Mouse (Mus musculus): ENCODE results near the gene Kif5c.

Kif5c gene

DNA sequence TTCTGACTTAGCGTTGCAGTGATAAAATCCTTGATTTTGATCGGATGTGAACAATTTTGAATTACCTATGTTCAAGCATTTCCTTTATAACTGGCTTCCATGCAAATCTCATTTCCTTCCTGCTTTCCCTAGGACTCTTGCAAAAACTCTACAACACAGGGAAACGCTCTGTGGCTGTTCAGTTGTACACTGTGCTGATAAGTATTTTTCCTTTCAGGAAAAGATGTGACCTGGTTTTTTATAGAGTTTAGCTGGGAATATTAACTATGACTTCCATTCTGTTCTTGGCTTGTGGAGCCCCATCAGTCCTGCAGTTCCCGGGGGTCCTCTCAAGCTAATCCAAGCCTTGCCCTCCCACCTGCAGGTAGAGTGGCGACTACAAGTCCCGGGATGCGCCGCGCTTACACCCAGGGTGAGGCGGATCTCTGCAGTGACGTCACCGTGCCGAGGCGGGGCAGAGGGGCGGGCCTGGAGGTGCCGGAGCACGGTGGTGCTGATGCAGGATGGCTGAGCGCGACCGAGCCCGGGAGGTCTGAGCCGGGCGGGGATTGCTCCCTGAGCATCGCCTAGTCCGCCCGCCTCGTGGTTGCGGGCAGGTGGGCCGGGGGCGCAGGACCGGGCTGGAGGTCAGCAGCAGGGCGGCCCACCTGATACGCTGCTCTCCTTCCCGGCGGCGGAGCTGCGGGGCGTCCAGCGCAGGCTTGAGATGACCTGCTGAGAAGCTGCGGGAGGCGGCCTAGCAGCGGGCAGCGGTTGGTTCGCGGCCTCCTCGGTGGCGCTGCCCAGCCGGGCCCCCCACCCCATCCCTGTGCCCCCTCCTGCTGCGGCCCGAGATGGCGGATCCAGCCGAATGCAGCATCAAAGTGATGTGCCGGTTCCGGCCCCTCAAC, at the start of gene Kif5c:
Gene Kif5c (plus strand): TSS at position 470 of the 890 bp plus-strand sequence.
- peak; percentile 61 for DNase-seq (ENCODE audit: low read depth, low spot score)

DNA sequence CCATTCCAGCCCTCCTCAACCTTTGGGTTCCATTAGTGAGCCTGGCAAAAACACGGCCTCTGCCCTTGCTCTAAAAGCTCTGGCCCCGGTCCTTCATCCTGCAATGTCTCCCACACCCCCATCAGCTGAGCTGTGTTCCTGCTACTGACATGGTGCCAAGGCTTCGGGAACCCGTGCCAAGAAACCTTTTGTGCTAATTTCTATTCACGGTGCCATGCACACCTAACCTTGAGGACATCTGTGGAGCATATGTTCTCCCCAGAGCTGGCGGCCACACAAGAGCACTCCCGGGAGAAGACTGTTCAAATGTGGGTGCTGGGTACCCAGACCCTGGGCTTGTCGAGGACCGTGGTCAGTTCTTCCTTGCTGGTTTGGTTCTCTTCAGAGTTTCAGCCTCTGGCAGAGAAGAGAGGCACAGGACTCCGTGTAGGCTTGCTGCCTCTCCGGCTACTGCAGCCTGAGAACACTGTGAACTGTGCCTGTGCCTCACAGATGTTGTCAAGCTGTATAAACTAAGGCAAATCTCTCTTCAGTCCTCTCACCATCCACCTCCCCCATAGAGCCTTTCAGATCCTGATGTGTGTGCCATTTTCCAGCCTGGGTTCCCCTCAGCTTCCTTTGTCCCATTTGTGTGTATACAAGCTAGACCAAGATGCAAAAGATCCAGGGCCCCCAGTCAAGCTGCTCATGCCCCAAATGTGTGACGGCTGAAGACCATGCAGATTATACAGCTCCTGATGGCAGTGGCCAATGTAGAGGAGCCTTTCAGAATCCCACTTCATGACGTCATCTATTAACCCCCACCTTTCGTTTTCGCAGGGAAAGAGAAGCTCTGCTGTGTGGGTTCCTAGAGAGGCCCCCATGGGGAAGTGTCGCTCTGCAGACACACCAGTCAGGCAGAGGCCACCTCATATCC, 49.0 kb upstream of the Kif5c start:
- no peak for DNase-seq (ENCODE audit: low read depth, low spot score)

DNA sequence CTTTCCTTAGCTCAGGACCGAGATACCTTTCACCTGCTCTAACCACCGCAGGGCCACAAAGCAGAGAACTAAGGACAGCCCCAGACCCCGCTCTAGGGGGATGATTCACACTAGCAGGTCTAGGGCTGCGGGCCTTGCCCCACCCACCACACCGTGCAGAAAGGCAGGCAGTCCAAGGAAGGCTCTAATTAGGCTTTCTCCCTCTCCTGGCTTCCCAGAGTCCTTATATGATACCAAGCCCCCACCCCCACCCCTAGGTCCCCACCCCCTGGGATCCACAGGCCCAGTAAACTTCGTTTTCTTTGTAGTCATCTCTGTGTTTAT, 48.4 kb upstream of the Kif5c start:
- no peak for DNase-seq (ENCODE audit: low read depth, low spot score)

DNA sequence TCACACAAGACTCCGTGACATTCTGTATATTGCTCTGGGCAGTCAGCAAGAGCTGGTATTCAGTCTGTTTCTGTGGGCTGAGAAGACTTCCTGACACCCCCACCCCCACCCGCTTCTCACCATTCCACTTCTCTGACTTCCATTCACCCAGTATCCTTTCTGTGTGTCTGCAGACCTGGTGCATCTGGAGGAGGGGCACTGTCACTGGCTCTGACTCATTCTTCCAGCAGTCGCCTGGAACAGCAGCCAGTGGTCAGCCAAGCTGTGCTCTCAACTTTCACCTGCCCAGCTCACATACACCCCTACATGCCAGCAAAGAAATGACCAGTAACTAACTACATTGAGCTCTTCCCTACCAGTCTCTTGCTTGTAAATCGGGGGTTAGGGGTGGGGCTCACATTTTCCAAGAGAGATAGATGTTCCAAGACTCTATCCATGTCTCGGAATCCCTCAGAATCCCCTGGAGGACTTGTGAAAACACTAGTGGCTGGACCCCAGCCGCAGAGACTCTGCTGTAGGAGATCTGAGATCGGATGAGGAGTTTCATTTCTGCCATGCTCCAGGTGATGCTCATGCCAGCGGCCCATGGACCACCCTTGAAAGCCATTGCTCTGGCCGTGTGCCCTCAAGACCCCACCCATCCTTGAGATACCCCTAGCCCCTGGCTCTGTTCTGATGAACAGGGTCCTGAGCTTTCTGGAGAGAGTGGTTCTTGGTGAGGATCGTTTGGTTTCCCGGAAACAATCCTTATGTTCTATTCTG, 47.8 kb upstream of the Kif5c start:
- DNase-seq (ENCODE audit: low read depth, low spot score): no peak

DNA sequence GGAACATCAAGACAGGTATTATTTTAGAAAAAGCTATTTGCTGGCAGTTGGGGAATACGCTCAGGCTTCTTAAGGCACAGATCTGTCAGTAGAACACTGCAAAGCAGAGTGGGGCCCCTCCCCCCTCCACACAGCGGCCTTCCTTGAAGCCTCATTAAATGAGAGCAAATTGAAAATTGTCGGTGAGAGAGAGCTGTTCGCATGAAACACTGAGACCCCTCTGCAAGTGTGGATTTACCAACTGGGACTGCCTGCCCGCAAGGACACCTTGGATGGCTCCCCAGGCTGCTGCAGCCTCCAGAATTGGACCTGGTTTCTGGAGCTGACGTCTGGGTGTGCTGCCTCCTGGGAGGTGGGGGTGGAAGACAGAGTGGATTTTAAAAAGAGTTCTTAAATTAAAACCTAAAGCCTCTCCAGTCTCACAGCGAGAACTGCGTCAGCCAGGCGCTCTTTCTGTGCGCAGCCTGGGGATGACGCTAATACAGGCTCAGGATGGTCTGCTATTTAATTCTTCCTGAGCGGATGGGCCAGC, 46.9 kb upstream of the Kif5c start:
- DNase-seq (ENCODE audit: low read depth, low spot score): no peak

DNA sequence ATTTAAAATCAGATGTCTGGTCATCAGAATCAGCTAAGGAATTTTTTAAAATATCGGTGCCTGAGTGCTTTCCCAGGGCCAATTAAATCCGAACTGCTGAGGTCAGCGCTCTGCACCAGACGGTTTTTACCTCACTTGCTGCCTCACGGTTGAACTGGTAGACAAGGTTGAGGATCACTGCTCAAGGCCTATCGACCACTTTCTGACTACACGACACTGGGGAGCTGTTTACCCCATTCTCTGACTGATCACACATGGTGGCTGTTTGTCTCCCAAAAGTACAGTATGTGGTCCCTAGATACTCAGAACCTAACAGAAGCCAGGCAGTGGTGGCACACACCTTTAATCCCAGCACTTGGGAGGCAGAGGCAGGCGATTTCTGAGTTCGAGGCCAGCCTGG, 46.4 kb upstream of the Kif5c start:
- no peak for DNase-seq (ENCODE audit: low read depth, low spot score)

DNA sequence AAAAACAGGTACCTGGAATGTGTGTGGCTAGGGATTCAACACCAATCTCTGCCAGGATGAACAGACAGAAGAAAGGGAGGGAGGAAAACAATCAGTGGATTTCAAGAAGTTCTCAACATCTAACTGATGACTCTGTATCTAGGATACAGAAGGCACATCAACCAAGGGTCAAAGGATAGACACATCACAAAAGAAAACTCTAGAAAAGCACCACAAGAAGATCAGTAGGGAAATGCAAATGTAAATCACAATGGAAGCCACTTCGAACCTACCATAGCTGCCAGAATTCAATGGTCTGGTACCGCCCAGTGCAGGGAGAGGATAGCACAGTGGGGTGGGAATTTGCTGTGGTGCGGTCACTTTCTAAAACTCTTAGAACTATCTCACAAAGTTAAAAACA, 45.8 kb upstream of the Kif5c start:
- no peak for DNase-seq (ENCODE audit: low read depth, low spot score)

DNA sequence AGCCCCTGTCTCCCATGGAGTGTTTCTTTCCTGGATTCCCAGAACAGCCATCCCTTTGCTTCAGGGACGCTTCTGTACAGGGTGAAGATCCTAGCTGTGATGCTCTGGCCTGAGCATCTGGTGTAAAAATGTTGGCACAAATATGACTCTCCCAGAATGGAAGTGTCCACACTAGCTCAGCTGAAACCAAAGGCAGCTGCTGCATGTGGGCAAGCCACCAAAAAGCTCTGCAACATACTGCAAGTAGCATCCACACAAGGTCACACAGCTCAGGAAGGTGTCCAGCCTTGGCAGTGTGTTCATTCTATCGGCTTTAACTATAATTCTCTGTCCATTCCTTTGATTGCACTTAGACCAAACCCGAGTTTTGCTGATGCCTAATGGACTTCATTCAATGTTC, 38.5 kb upstream of the Kif5c start:
- no peak for DNase-seq (ENCODE audit: low read depth, low spot score)

DNA sequence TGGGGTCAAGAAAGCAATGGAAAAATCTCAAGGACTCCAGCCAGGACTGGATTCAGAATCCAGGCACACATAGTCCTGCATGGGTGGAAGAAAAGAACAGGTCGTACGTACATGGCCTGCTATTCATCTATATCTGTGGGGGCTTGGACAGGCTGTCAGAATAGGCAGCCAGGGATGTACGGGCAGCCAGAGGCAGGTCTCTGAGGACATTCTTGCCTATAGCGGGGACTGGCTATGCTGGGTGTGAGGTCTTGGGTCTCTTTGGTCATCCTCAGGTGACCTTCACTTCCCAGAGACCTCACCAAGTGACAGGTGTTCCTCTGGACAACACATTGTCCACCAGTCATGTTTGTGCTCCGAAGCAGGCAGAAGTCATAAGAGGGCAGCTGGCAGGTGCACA, 36.6 kb upstream of the Kif5c start:
- DNase-seq (ENCODE audit: low read depth, low spot score): no peak

DNA sequence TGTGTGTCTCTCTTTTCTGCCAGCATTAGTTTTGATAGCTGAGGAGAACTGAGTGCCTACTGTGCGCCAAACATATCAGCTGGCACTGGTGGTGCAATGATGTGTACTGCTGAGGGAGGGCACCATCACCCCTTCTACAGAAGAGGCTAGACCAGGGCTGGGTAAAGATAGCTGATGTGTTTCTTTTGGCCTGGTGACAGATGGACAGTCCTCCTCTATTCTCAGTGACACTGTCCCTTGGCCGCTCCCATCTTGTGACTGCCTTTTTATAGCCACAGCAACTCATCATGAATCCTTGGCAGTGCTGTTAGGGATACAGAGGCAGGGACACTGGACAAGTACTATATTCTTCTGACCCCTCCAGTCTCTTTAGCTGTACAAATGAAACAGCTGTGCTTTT, 35.8 kb upstream of the Kif5c start:
- no peak for DNase-seq (ENCODE audit: low read depth, low spot score)

DNA sequence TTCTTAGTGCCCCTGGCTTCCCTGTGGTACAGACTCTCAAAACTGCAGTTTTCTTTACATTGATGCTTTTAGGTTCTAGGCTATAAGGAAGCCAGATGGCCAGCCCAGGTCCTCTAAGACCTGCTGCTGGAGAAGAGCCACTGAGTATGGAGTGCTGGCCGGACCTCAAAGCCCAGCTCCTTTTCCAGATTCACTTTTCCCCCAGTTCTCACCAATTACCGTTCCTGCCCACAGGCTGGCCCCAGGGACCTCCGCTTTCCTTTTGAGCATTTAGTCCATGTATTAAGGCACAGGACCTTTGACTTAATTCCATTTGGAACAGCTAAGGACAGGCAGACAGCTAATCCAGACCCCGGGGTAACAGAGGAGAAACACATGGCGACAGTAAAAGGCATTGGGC, 28.6 kb upstream of the Kif5c start:
- no peak for DNase-seq (ENCODE audit: low read depth, low spot score)

DNA sequence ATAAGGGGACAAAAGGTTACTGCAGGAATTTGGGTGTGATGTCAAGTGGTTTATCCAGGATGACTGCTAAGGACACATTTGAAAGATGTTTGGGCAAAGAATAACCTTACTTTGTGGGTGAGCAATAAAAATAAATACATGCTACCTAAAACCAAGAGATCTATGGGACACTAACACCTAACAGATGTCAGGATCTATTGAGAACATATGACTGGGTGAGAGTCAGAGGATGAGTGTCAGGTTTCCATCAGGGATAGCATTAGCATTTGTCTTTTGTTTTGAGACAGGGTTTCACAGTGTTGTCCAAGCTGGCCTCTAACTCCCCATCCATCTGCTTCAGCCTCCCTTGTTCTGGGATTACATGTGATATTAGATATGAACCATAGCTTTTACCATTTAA, 26.2 kb upstream of the Kif5c start:
- no peak for DNase-seq (ENCODE audit: low read depth, low spot score)

DNA sequence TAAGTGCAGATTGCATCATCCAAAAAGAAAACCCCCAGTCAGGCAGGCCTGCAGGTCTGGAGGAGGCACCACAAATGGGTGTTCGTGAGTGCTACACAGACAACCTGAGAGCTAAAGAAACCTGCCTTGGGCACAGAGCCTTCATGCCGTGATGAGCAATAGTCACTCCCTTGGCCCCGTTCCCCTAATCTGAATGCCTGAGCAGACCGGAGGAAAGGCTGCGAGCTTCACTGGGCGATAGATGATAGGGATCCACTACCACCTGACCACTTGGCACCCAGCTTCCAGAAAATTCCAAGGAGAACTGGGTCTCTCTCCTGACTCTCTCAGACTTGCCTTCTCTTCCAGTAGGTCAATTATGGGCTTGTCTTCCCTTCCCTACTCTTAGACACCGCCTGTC, 24.2 kb upstream of the Kif5c start:
- no peak for DNase-seq (ENCODE audit: low read depth, low spot score)

DNA sequence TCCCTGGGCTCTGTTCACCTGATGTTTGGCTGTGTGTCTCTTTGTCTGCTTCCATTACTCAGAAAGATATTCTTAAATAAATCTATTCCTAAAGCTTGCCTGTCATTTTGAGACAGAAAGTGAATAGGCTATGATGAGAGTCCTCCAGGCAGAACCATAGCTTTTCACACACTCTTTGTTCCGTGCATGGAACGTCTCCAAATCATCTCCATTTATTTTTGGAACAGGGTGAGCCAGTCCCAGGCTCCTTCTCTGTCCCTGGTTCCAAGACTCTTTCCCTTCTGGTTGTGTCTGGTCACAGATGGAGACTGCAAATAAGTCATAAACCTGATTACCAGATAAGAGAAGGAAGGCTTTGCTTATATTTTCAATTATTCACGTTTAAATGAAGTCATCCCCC, 22.8 kb upstream of the Kif5c start:
- DNase-seq (ENCODE audit: low read depth, low spot score): no peak

DNA sequence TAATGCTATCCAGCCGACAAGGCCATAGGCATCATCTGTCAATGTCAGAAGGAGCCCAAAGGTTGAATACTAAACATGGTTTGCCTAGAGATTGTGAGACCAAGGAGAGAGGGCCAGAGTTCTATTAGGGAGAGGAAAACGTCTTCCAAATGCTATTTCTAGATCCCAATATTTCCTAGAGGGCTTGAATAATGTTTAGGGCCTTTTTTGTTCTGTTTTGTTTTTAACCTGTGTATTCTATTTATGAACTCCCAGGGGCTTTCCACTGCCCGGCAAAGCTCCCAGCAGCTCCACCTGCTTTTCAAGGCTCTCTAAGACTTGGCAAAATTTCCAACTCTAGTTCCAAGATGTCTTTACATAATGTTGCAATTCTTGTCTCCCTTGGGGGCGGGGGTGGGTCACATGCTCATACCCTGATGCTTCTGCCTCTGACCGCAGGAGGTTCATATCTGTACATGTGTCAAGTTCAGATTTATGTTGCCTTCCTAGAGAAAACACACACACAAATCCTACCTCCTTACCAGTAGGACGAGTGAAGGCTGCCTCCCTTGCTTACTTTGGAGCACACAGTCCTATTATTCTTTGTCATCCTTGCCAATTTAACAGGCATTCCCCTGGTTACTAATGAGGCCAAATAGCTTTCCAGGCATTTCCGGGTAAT, 18.9 kb upstream of the Kif5c start:
- DNase-seq (ENCODE audit: low read depth, low spot score): no peak

DNA sequence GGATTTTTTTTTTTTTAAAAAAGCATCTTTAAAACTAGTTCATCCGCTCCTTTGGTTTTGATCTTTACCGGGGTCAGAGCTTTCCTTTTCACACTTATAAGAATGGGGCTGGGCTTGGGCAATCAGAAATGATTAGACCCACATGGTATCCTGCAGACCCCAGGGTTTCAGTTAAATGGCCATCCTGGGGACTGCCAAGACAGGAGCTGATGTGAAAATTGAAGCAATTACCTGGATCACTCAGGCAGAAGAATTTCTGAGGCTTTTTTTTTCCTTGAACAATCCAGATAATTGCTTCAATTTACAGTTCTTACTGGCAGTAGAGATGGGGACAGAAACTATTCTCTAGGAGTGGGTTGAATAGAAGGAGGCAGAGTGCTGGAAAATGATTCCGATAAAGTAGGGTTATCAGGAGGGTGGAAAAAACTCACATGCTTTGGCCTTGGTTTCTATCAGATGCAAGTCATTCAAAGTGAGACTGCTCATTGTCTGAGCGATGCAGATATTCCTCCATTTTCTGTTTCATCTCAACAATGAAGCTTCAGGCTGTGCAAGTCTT, 16.2 kb upstream of the Kif5c start:
- no peak for DNase-seq (ENCODE audit: low read depth, low spot score)

DNA sequence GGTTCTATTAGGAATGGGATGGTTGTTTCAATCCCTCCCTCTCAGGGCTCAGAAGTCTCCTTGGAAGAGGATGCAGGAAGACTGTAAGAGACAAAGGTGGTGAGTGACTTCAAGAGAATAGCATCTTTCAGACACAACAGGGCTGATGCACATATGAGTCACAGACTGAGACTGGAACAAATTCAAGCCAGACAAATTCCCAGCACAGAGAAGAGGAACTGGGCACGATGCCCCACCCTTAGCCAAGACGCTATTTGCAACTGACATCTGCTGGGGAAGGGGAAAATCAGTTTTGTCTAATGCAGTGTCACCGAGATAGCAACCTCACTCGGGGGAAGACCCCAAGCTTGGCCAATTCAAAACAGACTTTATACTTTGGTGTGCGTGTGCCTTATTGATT, 9.5 kb upstream of the Kif5c start:
- no peak for DNase-seq (ENCODE audit: low read depth, low spot score)

DNA sequence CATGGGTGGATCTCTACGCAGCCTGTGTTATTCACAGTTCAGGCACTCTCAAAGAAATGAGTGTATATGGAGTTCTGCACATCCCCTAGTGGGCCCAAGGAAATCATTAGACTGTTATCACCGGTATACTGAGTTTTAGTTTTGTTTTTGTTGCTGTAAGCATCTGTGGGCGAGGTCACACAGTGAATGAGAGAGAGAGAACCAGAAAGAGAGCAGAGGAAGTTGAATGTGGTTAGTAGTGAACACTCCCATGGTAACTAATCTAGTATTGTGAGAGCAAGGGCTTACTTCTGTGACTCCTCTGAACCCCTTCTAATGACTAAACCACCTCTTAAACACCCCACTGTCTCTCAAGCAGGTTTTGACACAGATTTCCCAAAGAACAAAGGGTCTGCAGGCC, 2.3 kb upstream of the Kif5c start:
- DNase-seq (ENCODE audit: low read depth, low spot score): no peak

DNA sequence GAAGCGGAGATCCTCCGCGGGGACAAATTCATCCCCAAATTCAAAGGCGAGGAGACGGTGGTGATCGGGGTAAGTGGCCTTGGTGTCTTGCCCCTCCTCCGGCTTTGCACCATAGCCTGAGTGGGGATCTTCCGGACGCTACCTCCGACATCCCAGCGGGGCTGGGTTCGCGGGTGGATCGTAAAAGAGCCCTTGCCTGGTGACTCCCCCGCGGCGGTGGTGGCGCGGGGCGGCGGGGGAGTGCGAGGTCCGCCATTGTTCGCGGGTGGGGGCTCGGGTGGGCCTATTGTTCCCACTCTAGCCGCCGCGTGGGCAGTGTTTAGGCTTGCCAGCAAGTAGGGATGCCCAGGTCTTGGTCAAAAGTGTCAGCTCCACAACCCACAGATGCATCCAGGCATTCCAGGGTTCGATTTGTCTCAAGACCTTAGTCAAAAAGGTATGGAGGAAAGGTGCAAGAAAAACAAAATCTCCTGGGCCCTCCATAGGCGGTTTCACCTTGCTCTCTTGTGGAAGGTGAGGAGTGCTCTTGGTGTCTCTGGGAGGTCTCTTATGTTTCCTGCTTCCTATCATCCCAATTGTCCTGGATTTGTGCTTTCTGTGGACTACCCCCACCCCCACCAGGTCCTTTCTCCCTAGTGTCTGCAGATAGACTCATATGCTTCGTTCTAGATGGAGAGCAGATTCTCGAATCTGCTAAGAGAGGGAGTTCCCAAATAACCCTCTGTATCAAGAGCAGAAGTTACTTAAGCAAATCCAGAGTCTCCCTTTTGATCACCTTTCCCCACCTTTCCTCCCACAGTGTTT, 823 bp downstream of the Kif5c start:
- no peak for DNase-seq (ENCODE audit: low read depth, low spot score)

DNA sequence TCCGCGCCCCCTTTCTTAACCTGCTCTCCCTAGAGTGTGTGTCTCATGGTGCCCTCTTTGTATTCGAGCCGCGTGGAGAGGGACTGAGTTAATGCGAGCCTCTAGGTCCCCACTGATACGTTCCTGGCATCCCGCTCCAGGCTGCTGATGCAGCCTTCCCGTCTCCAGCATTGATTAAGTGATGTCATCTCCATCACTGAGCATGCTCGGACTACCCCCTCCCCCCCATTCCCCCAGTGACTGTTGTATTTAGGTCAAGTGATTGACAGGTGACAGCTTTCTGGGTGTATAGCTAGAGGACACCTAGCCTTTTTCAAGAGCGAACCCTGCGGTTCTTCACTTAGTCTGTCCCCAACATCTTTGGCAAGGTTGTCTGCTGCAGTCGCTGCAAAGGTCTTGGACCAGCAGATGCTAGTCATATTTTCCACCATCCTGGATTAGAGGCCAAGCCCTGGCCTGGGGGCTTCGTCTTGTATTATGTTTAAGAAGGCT, 1.6 kb downstream of the Kif5c start:
- DNase-seq (ENCODE audit: low read depth, low spot score): no peak

Data from WW6 (cell line).